Mouse (Mus musculus) heart, adult 11 months (tissue): Measurements from ENCODE around the gene Snx30.

Experiments
- DNase-seq: peaks from one replicate; pipeline ENCODE4 v3.0.0; 2022

The Snx30 gene

GRCm38 (mm10) chr4:59805181-59805967 lies at the start of gene Snx30:
Gene Snx30, plus strand, starts transcription at chr4:59805840.
- DNase-seq = peak; percentile 99

- peak; percentile 96 for DNase-seq
Observed at GRCm38 (mm10) chr4:59756332-59757082, 49.1 kb upstream of the Snx30 start.

- peak; percentile 74 for DNase-seq
Observed at GRCm38 (mm10) chr4:59757452-59758435, 47.9 kb upstream of the Snx30 start.

- peak; percentile 61 for DNase-seq
Observed at GRCm38 (mm10) chr4:59760016-59760415, 45.6 kb upstream of the Snx30 start.

- DNase-seq = peak; percentile 93
Observed at GRCm38 (mm10) chr4:59760636-59761364, 44.8 kb upstream of the Snx30 start.

GRCm38 (mm10) chr4:59761365-59761729 lies 44.3 kb upstream of the Snx30 start:
- DNase-seq = peak; percentile 95

- peak; percentile 84 for DNase-seq
Observed at GRCm38 (mm10) chr4:59764950-59765349, 40.7 kb upstream of the Snx30 start.

- DNase-seq = peak; percentile 88
Observed at GRCm38 (mm10) chr4:59765385-59766005, 40.1 kb upstream of the Snx30 start.

GRCm38 (mm10) chr4:59767717-59768116 lies 37.9 kb upstream of the Snx30 start:
- peak; percentile 61 for DNase-seq

GRCm38 (mm10) chr4:59772171-59772879 lies 33.3 kb upstream of the Snx30 start:
- DNase-seq = peak; percentile 62

GRCm38 (mm10) chr4:59777828-59778227 lies 27.8 kb upstream of the Snx30 start:
- peak; percentile 83 for DNase-seq

- peak; percentile 59 for DNase-seq
Observed at GRCm38 (mm10) chr4:59780568-59780967, 25.1 kb upstream of the Snx30 start.

GRCm38 (mm10) chr4:59782853-59783684 lies 22.6 kb upstream of the Snx30 start:
- peak; percentile 92 for DNase-seq

- DNase-seq = peak; percentile 100
Observed at GRCm38 (mm10) chr4:59783685-59784279, 21.9 kb upstream of the Snx30 start.

- peak; percentile 31 for DNase-seq
Observed at GRCm38 (mm10) chr4:59785412-59785811, 20.2 kb upstream of the Snx30 start.

GRCm38 (mm10) chr4:59786661-59787060 lies 19.0 kb upstream of the Snx30 start:
- peak; percentile 86 for DNase-seq

GRCm38 (mm10) chr4:59787126-59787525 lies 18.5 kb upstream of the Snx30 start:
- DNase-seq = peak; percentile 81

- DNase-seq = no peak
Observed at GRCm38 (mm10) chr4:59789015-59789414, 16.6 kb upstream of the Snx30 start.

- DNase-seq = peak; percentile 53
Observed at GRCm38 (mm10) chr4:59793626-59794025, 12.0 kb upstream of the Snx30 start.

- DNase-seq = peak; percentile 27
Observed at GRCm38 (mm10) chr4:59794116-59794515, 11.5 kb upstream of the Snx30 start.
